Mouse (Mus musculus) midbrain, postnatal 0 days (tissue): ENCODE results near the gene Chrnd. TPM values are rescaled to one million over a fixed set of nuclear protein-coding genes. Genes with fewer than 3 reads are reported as not detected.

Experiments
- ATAC-seq: fragments of 200-750 bp; cut with Nextera tagmentation; 2 replicates; pipeline ENCODE4 v1.8.0; 2017; ENCODE audit warnings: moderate number of reproducible peaks, mild to moderate bottlenecking, moderate TSS enrichment, moderate library complexity; ENCODE audit not compliant: low FRiP score
- DNase-seq: peaks from one replicate; pipeline ENCODE4 v3.0.0-alpha.2; 2015; ENCODE audit warnings: low spot score
- H3K27ac ChIP-seq: fragments of 300-500 bp; sonication (generic); 2 replicates; pipeline ENCODE4 v1.5.1; 2014; ENCODE audit warnings: low read depth, mild to moderate bottlenecking, low read length, mixed read lengths
- H3K27me3 ChIP-seq: fragments of 300-500 bp; sonication (generic); 2 replicates; pipeline ENCODE4 v1.6.1; 2014; ENCODE audit warnings: low read length, control low read depth, mixed read lengths; ENCODE audit not compliant: insufficient read depth
- H3K36me3 ChIP-seq: fragments of 300-500 bp; sonication (generic); 2 replicates; pipeline ENCODE4 v1.6.1; 2014; ENCODE audit warnings: low read length, control low read depth, mixed read lengths; ENCODE audit not compliant: insufficient read depth
- H3K4me1 ChIP-seq: fragments of 300-500 bp; sonication (generic); 2 replicates; pipeline ENCODE4 v1.6.1; 2014; ENCODE audit warnings: mild to moderate bottlenecking, control low read depth, antibody characterized with exemption, low read length, mixed read lengths; ENCODE audit not compliant: insufficient read depth
- H3K4me2 ChIP-seq: fragments of 300-500 bp; sonication (generic); 2 replicates; pipeline ENCODE4 v1.6.1; 2014; ENCODE audit warnings: low read depth, mild to moderate bottlenecking, low read length, mixed read lengths; ENCODE audit not compliant: poor library complexity, severe bottlenecking
- H3K4me3 ChIP-seq: fragments of 300-500 bp; sonication (generic); 2 replicates; pipeline ENCODE4 v1.5.1; 2014; ENCODE audit warnings: low read depth, mild to moderate bottlenecking, low read length, moderate library complexity
- H3K9ac ChIP-seq: fragments of 300-500 bp; sonication (generic); replicated peaks from 2 replicates; pipeline ENCODE4 v1.6.1; 2014; ENCODE audit warnings: mild to moderate bottlenecking, low read length, moderate library complexity, mixed read lengths; ENCODE audit not compliant: poor library complexity, severe bottlenecking
- H3K9me3 ChIP-seq: fragments of 300-500 bp; sonication (generic); 2 replicates; pipeline ENCODE4 v1.6.1; 2016; ENCODE audit warnings: low read length, control low read depth
- CTCF ChIP-seq: IDR thresholded peaks from 2 replicates; pipeline ENCODE4 v1.5.1; 2016; ENCODE audit warnings: antibody characterized with exemption, mild to moderate bottlenecking
- WGBS: fragments of 180-500 bp; shearing (Covaris S2); extraction: QIAGEN DNeasy Blood & Tissue Kit; methylation state at CpG from one replicate; pipeline ENCODE4 v1.1.7; 2014; 5-methylcytosine and 5-hydroxymethylcytosine counted together
- polyA plus RNA-seq: library from polyadenylated mRNA; unstranded; fragments of >200 nt; fragmentation: Nextera tagmentation; extraction: Ambion mirVana; gene quantifications from 2 replicates; pipeline ENCODE4 v1.2.1, GENCODE M21; 2015
- total RNA-seq: library from RNA; depleted of rRNA; stranded (reverse); fragments of >200 nt; gene quantifications from 2 replicates; pipeline ENCODE4 v1.2.3, GENCODE M21; 2014

The Chrnd gene
- total and polyA plus RNA-seq, 2 experiments from 2014 or later, result not detected

GRCm38 (mm10) chr1:87227160-87227550, 36.7 kb downstream of the Chrnd start:
- H3K4me2 ChIP-seq, result no peak overlapping the region
- WGBS, result 96% methylated on average over 3 of the region's 3 CpGs
- DNase-seq (peak; percentile 29), ATAC-seq (no peak)
- H3K27ac ChIP-seq, result no peak overlapping the region
- H3K4me3 ChIP-seq, result no peak overlapping the region
- H3K27me3 ChIP-seq, result no peaks in the 10 kb centered on the region
- H3K4me1 ChIP-seq, result no peaks in the 10 kb centered on the region
- TF ChIP-seq CTCF, result no peak
- H3K9me3 ChIP-seq, result no peaks in the 10 kb centered on the region
- no peak overlapping the region for H3K9ac ChIP-seq
- peaks cover 71% of the 10 kb centered on the region for H3K36me3 ChIP-seq

GRCm38 (mm10) chr1:87230606-87231005, 40.2 kb downstream of the Chrnd start:
- 71% methylated on average over 5 of the region's 5 CpGs for WGBS
- Histone ChIP-seq H3K27ac (no peak overlapping the region), H3K9ac (no peak overlapping the region), H3K4me3 (no peak overlapping the region), H3K4me2 (no peak overlapping the region), H3K27me3 (no peaks in the 10 kb centered on the region), H3K9me3 (no peaks in the 10 kb centered on the region), H3K4me1 (no peaks in the 10 kb centered on the region), H3K36me3 (peaks cover 72% of the 10 kb centered on the region)
- ATAC-seq, result no peak
- no peak for TF ChIP-seq CTCF
- DNase-seq, result no peak

- no peaks in the 10 kb centered on the region for H3K9me3 ChIP-seq
- no peak overlapping the region for H3K4me3 ChIP-seq
- 69% methylated on average over 7 of the region's 7 CpGs for WGBS
- no peak overlapping the region for H3K9ac ChIP-seq
- H3K4me2 ChIP-seq, result no peak overlapping the region
- no peaks in the 10 kb centered on the region for H3K27me3 ChIP-seq
- H3K27ac ChIP-seq, result no peak overlapping the region
- TF ChIP-seq CTCF, result no peak
- ATAC-seq, result no peak
- peaks cover 71% of the 10 kb centered on the region for H3K36me3 ChIP-seq
- DNase-seq, result no peak
- no peaks in the 10 kb centered on the region for H3K4me1 ChIP-seq
Observed at GRCm38 (mm10) chr1:87232197-87232596, 41.8 kb downstream of the Chrnd start.

- H3K9ac ChIP-seq, result no peak overlapping the region
- H3K27ac ChIP-seq, result no peak overlapping the region
- 77% methylated on average over 8 of the region's 8 CpGs for WGBS
- no peaks in the 10 kb centered on the region for H3K27me3 ChIP-seq
- H3K4me3 ChIP-seq, result no peak overlapping the region
- no peaks in the 10 kb centered on the region for H3K4me1 ChIP-seq
- no peak for ATAC-seq
- no peak for TF ChIP-seq CTCF
- H3K36me3 ChIP-seq, result peaks cover 42% of the 10 kb centered on the region
- no peak overlapping the region for H3K4me2 ChIP-seq
- no peaks in the 10 kb centered on the region for H3K9me3 ChIP-seq
- no peak for DNase-seq
Observed at GRCm38 (mm10) chr1:87239056-87239455, 48.6 kb downstream of the Chrnd start.

GRCm38 (mm10) chr1:87243021-87243420, 52.6 kb downstream of the Chrnd start:
- no peak for TF ChIP-seq CTCF
- Histone ChIP-seq H3K9ac (no peak overlapping the region), H3K36me3 (peaks cover 12% of the 10 kb centered on the region), H3K9me3 (no peaks in the 10 kb centered on the region), H3K4me3 (no peak overlapping the region), H3K27me3 (no peaks in the 10 kb centered on the region), H3K27ac (no peak overlapping the region), H3K4me1 (no peaks in the 10 kb centered on the region), H3K4me2 (no peak overlapping the region)
- 92% methylated on average over 8 of the region's 8 CpGs for WGBS
- no peak for ATAC-seq
- no peak for DNase-seq

- Histone ChIP-seq H3K27ac (no peak overlapping the region), H3K27me3 (no peaks in the 10 kb centered on the region), H3K9me3 (no peaks in the 10 kb centered on the region), H3K4me1 (no peaks in the 10 kb centered on the region), H3K36me3 (no peaks in the 10 kb centered on the region), H3K4me3 (no peak overlapping the region), H3K4me2 (no peak overlapping the region), H3K9ac (no peak overlapping the region)
- WGBS, result 39% methylated on average over 1 of the region's 1 CpGs
- DNase-seq (no peak), ATAC-seq (no peak)
- TF ChIP-seq CTCF, result no peak
Observed at GRCm38 (mm10) chr1:87245430-87245829, 55.0 kb downstream of the Chrnd start.
